Mouse (Mus musculus): ENCODE results near the gene Qsox2. TPM values are rescaled to one million over a fixed set of nuclear protein-coding genes. Genes with fewer than 3 reads are reported as not detected.

Gene Qsox2
- polyA plus RNA-seq, 1 experiment from 2014 or later: 11.7 TPM

- 60% methylated on average over 3 of the region's 3 CpGs for WGBS (ENCODE audit: insufficient replicate concordance)
- Histone ChIP-seq H3K36me3 (peaks cover 89% of the 10 kb centered on the region), H3K27ac (no peak overlapping the region), H3K4me2 (no peak overlapping the region), H3K9ac (no peak overlapping the region), H3K4me1 (0 out of 2 replicates have a peak, but pooled peaks cover 3% of the 10 kb centered on the region), H3K9me3 (replicated peaks) (no peaks in the 10 kb centered on the region), H3K27me3 (replicated peaks) (no peaks in the 10 kb centered on the region), H3K4me3 (no peak overlapping the region)
- ATAC-seq: no peak
Observed at GRCm38 (mm10) chr2:26214526-26214925, 22.8 kb downstream of the Qsox2 start.

GRCm38 (mm10) chr2:26209566-26209965, 27.8 kb downstream of the Qsox2 start:
- Histone ChIP-seq H3K9me3 (replicated peaks) (no peaks in the 10 kb centered on the region), H3K27ac (no peak overlapping the region), H3K9ac (no peak overlapping the region), H3K4me3 (no peak overlapping the region), H3K27me3 (replicated peaks) (peaks cover 37% of the 10 kb centered on the region), H3K4me1 (peaks cover 12% of the 10 kb centered on the region), H3K4me2 (no peak overlapping the region), H3K36me3 (peaks cover 50% of the 10 kb centered on the region)
- ATAC-seq: no peak
- 74% methylated on average over 3 of the region's 3 CpGs for WGBS (ENCODE audit: insufficient replicate concordance)

- WGBS (ENCODE audit: insufficient replicate concordance): 9% methylated on average over 19 of the region's 19 CpGs
- ATAC-seq: peak; percentile 84
Observed at GRCm38 (mm10) chr2:26208126-26208789, 29.1 kb downstream of the Qsox2 start, which contains the start of gene Lhx3. Gene Lhx3 (minus strand): TSS chr2:26208289.

DNA sequence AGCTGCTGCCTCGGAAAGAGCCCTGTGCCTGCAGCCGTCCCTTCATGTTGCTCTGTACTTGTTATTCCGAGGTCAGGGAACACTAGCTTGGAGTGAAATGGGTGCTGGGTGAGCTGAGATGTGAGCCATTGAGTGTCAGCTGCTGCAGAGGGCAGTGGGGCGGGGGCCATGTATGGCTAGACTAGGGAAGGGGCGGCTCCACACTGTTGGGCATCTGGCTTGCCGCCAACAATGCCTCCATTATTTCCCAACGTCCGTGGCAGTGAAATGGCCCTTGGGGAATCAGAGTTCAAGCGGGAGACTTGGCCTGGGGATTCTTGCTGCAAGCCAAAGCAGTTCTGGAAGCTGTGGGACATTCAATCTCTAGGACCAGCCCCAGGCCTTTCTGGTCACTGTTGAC, 29.8 kb downstream of the Qsox2 start:
- no peak overlapping the region for H3K4me3 ChIP-seq
- H3K27ac ChIP-seq: no peak overlapping the region
- H3K9me3 ChIP-seq (replicated peaks): no peaks in the 10 kb centered on the region
- H3K9ac ChIP-seq: no peak overlapping the region
- peaks cover 9% of the 10 kb centered on the region for H3K4me1 ChIP-seq
- WGBS (ENCODE audit: insufficient replicate concordance): 21% methylated on average over 9 of the region's 9 CpGs
- no peak overlapping the region for H3K4me2 ChIP-seq
- H3K36me3 ChIP-seq: peaks cover 30% of the 10 kb centered on the region
- ATAC-seq: no peak
- peaks cover 57% of the 10 kb centered on the region for H3K27me3 ChIP-seq (replicated peaks)

More at GRCm38 (mm10) chr2:26208126-26208789, 29.1 kb downstream of the Qsox2 start, which contains the start of gene Lhx3:
- Histone ChIP-seq H3K36me3 (peaks cover 37% of the 10 kb centered on the region), H3K9me3 (replicated peaks) (no peaks in the 10 kb centered on the region), H3K4me2 (peak within 1 kb of the TSS; percentile 12; the same call in 1 of the 2 replicates), H3K27me3 (replicated peaks) (peaks cover 50% of the 10 kb centered on the region), H3K4me3 (no peak within 1 kb of the TSS), H3K4me1 (peaks cover 9% of the 10 kb centered on the region), H3K27ac (no peak within 1 kb of the TSS), H3K9ac (no peak within 1 kb of the TSS)

- Histone ChIP-seq H3K9ac (no peak overlapping the region), H3K9me3 (replicated peaks) (no peaks in the 10 kb centered on the region), H3K36me3 (peaks cover 12% of the 10 kb centered on the region), H3K4me1 (peaks cover 9% of the 10 kb centered on the region), H3K4me2 (no peak overlapping the region), H3K27ac (no peak overlapping the region), H3K27me3 (replicated peaks) (peaks cover 75% of the 10 kb centered on the region), H3K4me3 (no peak overlapping the region)
- ATAC-seq: no peak
- WGBS (ENCODE audit: insufficient replicate concordance): 22% methylated on average over 10 of the region's 10 CpGs
Observed at GRCm38 (mm10) chr2:26205761-26206160, 31.6 kb downstream of the Qsox2 start.

DNA sequence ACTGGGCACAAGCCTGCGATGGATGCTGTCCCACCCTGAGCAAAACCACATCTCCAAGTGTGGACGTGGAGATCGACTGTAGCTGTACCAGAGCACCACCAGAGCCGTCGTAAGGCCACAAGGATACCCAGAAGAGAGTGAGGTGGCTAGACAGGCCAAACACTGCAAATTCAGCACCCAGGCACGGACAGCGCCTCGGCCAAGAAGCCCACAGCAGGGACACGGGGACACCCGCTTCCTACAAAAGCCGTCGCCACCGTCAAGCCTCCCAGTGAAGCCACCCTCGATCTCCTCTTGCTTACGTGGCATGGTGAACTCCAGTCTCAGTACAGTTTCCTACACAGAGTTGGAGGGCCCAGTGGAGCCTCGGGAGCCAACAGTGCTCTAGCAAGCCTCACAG, 32.2 kb downstream of the Qsox2 start:
- no peak for ATAC-seq

GRCm38 (mm10) chr2:26202849-26203475, 34.4 kb downstream of the Qsox2 start:
- Histone ChIP-seq H3K9ac (no peak overlapping the region), H3K9me3 (replicated peaks) (no peaks in the 10 kb centered on the region), H3K36me3 (no peaks in the 10 kb centered on the region), H3K4me1 (peaks cover 2% of the 10 kb centered on the region; the same call in 1 of the 2 replicates), H3K4me3 (no peak overlapping the region), H3K4me2 (no peak overlapping the region), H3K27me3 (replicated peaks) (peaks cover 100% of the 10 kb centered on the region), H3K27ac (no peak overlapping the region)
- ATAC-seq: no peak
- WGBS (ENCODE audit: insufficient replicate concordance): 5% methylated on average over 36 of the region's 36 CpGs

More for the DNA sequence above, 32.2 kb downstream of the Qsox2 start:
- H3K36me3 ChIP-seq: peaks cover 6% of the 10 kb centered on the region
- no peak overlapping the region for H3K4me2 ChIP-seq
- no peak overlapping the region for H3K9ac ChIP-seq
- no peak overlapping the region for H3K27ac ChIP-seq
- H3K27me3 ChIP-seq (replicated peaks): peaks cover 82% of the 10 kb centered on the region
- peaks cover 9% of the 10 kb centered on the region for H3K4me1 ChIP-seq
- H3K9me3 ChIP-seq (replicated peaks): no peaks in the 10 kb centered on the region
- 4% methylated on average over 16 of the region's 16 CpGs for WGBS (ENCODE audit: insufficient replicate concordance)
- no peak overlapping the region for H3K4me3 ChIP-seq

GRCm38 (mm10) chr2:26201926-26202848, 35.1 kb downstream of the Qsox2 start:
- H3K4me1 ChIP-seq: no peaks in the 10 kb centered on the region

DNA sequence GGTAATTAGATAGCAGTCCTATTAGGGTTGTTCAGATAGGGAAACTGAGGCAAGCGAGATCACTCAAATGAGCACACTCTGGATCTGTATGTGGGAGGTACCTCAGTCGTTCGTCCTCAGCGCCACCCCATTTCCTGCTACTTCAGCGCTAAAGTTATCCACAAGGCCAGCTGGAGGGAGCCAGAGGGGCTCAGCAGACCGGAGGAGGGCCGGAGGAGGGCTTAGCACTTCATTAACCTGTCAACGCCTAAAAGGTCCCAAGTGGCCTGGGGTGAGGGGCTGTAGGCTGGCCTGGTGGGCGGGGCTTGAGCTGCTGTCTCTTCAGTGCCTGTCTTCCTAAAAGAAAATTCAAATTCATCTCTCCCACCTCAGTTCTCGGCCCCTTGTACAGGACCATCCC, 38.8 kb downstream of the Qsox2 start:
- no peaks in the 10 kb centered on the region for H3K4me1 ChIP-seq
- no peak for ATAC-seq

More at GRCm38 (mm10) chr2:26201926-26202848, 35.1 kb downstream of the Qsox2 start:
- Histone ChIP-seq H3K27me3 (replicated peaks) (peaks cover 100% of the 10 kb centered on the region), H3K4me2 (peak overlapping the region; percentile 24; the same call in 1 of the 2 replicates), H3K27ac (no peak overlapping the region), H3K9me3 (replicated peaks) (no peaks in the 10 kb centered on the region), H3K9ac (no peak overlapping the region), H3K4me3 (no peak overlapping the region), H3K36me3 (no peaks in the 10 kb centered on the region)
- 2% methylated on average over 77 of the region's 77 CpGs for WGBS (ENCODE audit: insufficient replicate concordance)
- no peak for ATAC-seq

DNA sequence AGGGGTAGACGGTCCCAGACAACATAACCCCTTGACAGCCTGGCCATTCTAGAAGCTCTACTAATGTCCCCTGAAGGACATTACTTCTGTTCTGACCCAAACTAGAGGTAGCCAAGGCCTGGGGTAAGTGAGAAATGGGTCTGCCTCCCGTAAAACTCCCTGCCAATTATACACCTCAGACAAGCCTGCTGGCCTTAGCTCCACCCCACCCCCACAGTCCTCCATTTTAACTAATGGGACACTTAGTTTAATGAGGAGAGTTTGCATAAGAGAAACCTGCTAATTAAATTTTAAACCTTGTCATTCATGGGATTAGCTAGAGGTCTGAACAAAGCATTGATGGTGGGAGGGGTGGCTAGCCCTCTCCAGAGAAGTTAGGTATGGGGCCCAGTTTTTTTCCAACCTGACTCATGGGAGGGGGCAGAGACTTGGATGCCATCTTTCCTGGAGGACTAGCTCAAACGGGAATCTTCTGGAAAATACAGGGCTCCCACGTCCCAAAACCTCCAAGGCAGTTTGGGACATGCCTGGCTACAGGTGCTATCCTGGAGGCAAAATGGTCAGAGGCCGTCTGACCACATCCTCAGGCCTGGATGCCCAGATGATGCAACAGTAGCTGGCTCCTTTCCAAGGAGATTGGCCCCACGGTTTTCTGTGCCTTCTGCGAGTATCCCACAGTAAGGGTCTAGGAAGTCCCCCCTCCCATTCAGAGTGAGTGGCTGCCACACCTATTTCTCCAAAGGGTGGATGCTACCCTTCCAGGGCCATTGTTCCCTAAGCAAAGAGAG, 42.6 kb downstream of the Qsox2 start:
- no peaks in the 10 kb centered on the region for H3K36me3 ChIP-seq
- H3K27ac ChIP-seq: no peak overlapping the region
- H3K4me3 ChIP-seq: no peak overlapping the region
- peaks cover 95% of the 10 kb centered on the region for H3K27me3 ChIP-seq (replicated peaks)
- WGBS (ENCODE audit: insufficient replicate concordance): 37% methylated on average over 7 of the region's 7 CpGs
- no peak overlapping the region for H3K4me2 ChIP-seq
- ATAC-seq: no peak
- H3K9me3 ChIP-seq (replicated peaks): no peaks in the 10 kb centered on the region
- no peak overlapping the region for H3K9ac ChIP-seq
- H3K4me1 ChIP-seq: no peaks in the 10 kb centered on the region

More for the DNA sequence above, 38.8 kb downstream of the Qsox2 start:
- 2% methylated on average over 10 of the region's 10 CpGs for WGBS (ENCODE audit: insufficient replicate concordance)
- Histone ChIP-seq H3K36me3 (no peaks in the 10 kb centered on the region), H3K27me3 (replicated peaks) (peaks cover 100% of the 10 kb centered on the region), H3K9me3 (replicated peaks) (no peaks in the 10 kb centered on the region), H3K27ac (no peak overlapping the region), H3K4me3 (no peak overlapping the region), H3K4me2 (peak overlapping the region; percentile 9; the same call in 1 of the 2 replicates), H3K9ac (no peak overlapping the region)

DNA sequence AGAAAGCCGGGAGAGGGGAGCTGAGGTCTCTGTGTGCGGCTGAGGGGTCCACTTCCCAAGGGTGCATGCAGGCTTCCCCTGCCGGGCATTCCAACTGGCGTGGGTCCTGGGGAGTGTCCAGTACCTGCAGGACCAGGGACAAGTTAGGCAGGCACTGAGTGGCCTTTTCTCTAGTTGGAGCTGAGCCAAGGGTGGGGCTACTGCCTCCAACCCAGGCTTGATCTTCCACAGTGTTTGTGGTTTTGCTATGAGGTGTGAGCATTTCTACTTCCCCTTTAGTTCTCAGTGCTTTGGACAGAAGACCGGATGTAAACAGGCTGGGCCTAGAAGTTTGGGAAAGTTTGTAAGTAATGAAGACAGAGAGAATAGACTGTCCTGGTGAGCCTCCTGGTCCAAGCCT, 48.8 kb downstream of the Qsox2 start:
- ATAC-seq: no peak
- H3K27me3 ChIP-seq (replicated peaks): peaks cover 85% of the 10 kb centered on the region
- 45% methylated on average over 5 of the region's 5 CpGs for WGBS (ENCODE audit: insufficient replicate concordance)

More for the DNA sequence above, 48.8 kb downstream of the Qsox2 start:
- Histone ChIP-seq H3K4me3 (no peak overlapping the region), H3K4me2 (no peak overlapping the region), H3K9ac (no peak overlapping the region), H3K27ac (no peak overlapping the region), H3K9me3 (replicated peaks) (no peaks in the 10 kb centered on the region), H3K36me3 (no peaks in the 10 kb centered on the region), H3K4me1 (no peaks in the 10 kb centered on the region)

Measured in liver, embryonic 12.5 days (tissue).